Mouse (Mus musculus) liver, adult 2 months (tissue): ENCODE results near the gene Fam160a1. TPM values are rescaled to one million over a fixed set of nuclear protein-coding genes. Genes with fewer than 3 reads are reported as not detected.

Source experiments
- DNase-seq: peaks from one replicate; pipeline ENCODE4 v3.0.0-alpha.2; 2011; ENCODE audit warnings: low read depth, low spot score; ENCODE audit errors: extremely low read depth
- H3K27ac ChIP-seq: fragments of 200-500 bp; replicated peaks from 2 replicates; pipeline ENCODE4 v1.5.1; 2012; ENCODE audit warnings: low read depth, mild to moderate bottlenecking, control low read depth, inconsistent platforms, low read length; ENCODE audit not compliant: insufficient read depth
- H3K27me3 ChIP-seq: fragments of 200-500 bp; 2 replicates; pipeline ENCODE4 v1.6.1; 2012; ENCODE audit warnings: mild to moderate bottlenecking, moderate library complexity, low read length, inconsistent platforms; ENCODE audit not compliant: control insufficient read depth, insufficient read depth
- H3K36me3 ChIP-seq: fragments of 200-500 bp; 2 replicates; pipeline ENCODE4 v1.6.1; 2012; ENCODE audit warnings: low read length, inconsistent platforms; ENCODE audit not compliant: control insufficient read depth, insufficient read depth
- H3K4me1 ChIP-seq: fragments of 200-500 bp; 2 replicates; pipeline ENCODE4 v1.6.1; 2011; ENCODE audit warnings: low read length; ENCODE audit not compliant: control insufficient read depth, insufficient read depth
- H3K4me3 ChIP-seq: fragments of 200-500 bp; 2 replicates; pipeline ENCODE4 v1.5.1; 2011; ENCODE audit warnings: low read depth, mild to moderate bottlenecking, control low read depth, low read length, moderate library complexity; ENCODE audit not compliant: insufficient read depth
- H3K79me2 ChIP-seq: fragments of 200-500 bp; 2 replicates; pipeline ENCODE4 v1.6.1; 2012; ENCODE audit warnings: inconsistent platforms, mild to moderate bottlenecking, low read length, moderate library complexity; ENCODE audit not compliant: control insufficient read depth, insufficient read depth
- H3K9ac ChIP-seq: fragments of 200-500 bp; 2 replicates; pipeline ENCODE4 v1.6.1; 2012; ENCODE audit warnings: low read depth, mild to moderate bottlenecking, control low read depth, inconsistent platforms, low read length
- CTCF ChIP-seq: fragments of 200-500 bp; IDR thresholded peaks from 2 replicates; pipeline ENCODE4 v1.5.1; 2011; ENCODE audit warnings: low read depth, low read length, control low read depth
- POLR2A ChIP-seq: fragments of 200-500 bp; IDR thresholded peaks from 2 replicates; pipeline ENCODE4 v1.6.1; 2011; ENCODE audit warnings: low read length, control low read depth; ENCODE audit not compliant: insufficient read depth; ENCODE audit errors: extremely low read depth
- WGBS: fragments of 180-500 bp; shearing (Covaris S2); methylation state at CpG from one replicate; pipeline ENCODE4 v1.1.7; 2018; 5-methylcytosine and 5-hydroxymethylcytosine counted together
- polyA plus RNA-seq: library from polyadenylated mRNA; depleted of rRNA; stranded (reverse); fragments of >200 nt; gene quantifications from 2 replicates; pipeline ENCODE4 v1.2.3, GENCODE M21; 2012
- total RNA-seq: library from RNA; depleted of rRNA; stranded (reverse); fragments of >200 nt; gene quantifications from 2 replicates; pipeline ENCODE4 v1.2.3, GENCODE M21; 2014

The Fam160a1 gene
- total and polyA plus RNA-seq, 2 experiments: 1.8 to 4.7 TPM

DNA sequence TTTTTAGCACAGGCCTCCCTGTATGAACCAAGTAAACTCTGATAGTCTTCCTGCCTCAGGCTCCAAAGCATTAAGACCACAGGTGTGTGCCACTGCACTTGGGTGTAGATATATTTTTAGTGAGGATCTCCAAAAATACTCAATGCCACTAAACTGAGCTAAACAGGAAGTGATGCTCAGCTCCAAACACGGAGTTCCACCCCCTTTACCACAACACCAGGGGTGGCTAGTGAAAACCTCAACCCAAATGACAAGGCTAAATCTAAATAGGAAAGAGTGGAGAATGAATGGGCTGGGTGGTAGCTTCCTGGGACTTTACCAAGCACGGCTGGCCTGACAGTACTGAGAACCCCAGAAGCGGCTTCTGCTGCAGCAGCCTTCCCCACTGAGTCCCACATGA is 124.1 kb downstream of the Fam160a1 start:
- Histone ChIP-seq H3K36me3 (no peaks in the 10 kb centered on the region), H3K4me1 (no peaks in the 10 kb centered on the region), H3K27me3 (no peaks in the 10 kb centered on the region), H3K9ac (no peak overlapping the region), H3K79me2 (no peaks in the 10 kb centered on the region), H3K4me3 (no peak overlapping the region), H3K27ac (no peak overlapping the region)
- DNase-seq: no peak
- TF ChIP-seq POLR2A: no peak
- no peak for TF ChIP-seq CTCF
- 55% methylated on average over 3 of the region's 3 CpGs for WGBS

DNA sequence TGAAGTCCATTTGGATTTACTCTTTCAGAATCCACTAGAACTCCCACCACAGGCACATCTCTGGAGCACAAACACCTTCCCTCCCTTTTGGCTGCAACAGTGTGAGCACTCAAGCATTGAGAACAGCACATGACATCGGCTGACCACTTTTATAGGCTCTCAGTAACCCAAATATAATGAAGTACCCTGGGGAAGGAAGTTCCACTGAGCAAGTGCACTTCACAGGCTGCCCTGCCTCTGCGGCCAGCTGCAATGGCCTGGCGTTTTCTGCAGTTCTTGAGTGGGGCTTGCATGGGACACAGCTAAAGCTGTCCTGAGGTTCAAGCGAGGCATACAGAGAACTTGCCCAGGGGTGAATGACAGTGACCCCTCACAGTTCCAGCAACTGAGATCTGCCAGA is 126.0 kb downstream of the Fam160a1 start:
- H3K27ac ChIP-seq: no peak overlapping the region
- TF ChIP-seq CTCF (no peak), POLR2A (no peak)
- H3K79me2 ChIP-seq: no peaks in the 10 kb centered on the region
- no peaks in the 10 kb centered on the region for H3K27me3 ChIP-seq
- H3K4me3 ChIP-seq: no peak overlapping the region
- peaks cover 3% of the 10 kb centered on the region; the same call in 1 of the 2 replicates for H3K36me3 ChIP-seq
- H3K9ac ChIP-seq: no peak overlapping the region
- WGBS: 91% methylated on average over 4 of the region's 4 CpGs
- no peak for DNase-seq
- H3K4me1 ChIP-seq: no peaks in the 10 kb centered on the region

DNA sequence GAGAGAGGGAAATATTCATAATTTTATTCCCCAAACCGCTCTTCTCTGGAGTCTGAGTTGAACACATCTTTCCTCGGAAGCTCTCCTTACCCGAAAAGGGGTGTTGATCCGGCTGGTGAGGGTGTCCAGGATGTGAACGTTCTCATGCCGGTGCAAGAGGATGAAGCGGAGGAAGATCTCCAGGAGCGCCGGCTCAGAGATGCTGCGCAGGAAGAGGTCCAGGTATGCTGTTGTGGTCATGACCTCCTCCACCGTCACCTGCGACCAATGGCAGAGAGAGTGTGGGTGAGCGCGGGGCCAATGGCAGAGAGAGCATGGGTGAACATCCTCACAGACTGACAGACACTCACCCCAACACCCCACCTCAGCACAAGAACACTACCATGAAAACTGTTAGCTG is 128.8 kb downstream of the Fam160a1 start:
- H3K27ac ChIP-seq: no peak overlapping the region
- H3K4me3 ChIP-seq: no peak overlapping the region
- peaks cover 3% of the 10 kb centered on the region; the same call in 1 of the 2 replicates for H3K36me3 ChIP-seq
- H3K27me3 ChIP-seq: no peaks in the 10 kb centered on the region
- H3K4me1 ChIP-seq: no peaks in the 10 kb centered on the region
- no peak overlapping the region for H3K9ac ChIP-seq
- no peak for DNase-seq
- TF ChIP-seq CTCF: no peak
- TF ChIP-seq POLR2A: no peak
- H3K79me2 ChIP-seq: no peaks in the 10 kb centered on the region
- 94% methylated on average over 14 of the region's 14 CpGs for WGBS

DNA sequence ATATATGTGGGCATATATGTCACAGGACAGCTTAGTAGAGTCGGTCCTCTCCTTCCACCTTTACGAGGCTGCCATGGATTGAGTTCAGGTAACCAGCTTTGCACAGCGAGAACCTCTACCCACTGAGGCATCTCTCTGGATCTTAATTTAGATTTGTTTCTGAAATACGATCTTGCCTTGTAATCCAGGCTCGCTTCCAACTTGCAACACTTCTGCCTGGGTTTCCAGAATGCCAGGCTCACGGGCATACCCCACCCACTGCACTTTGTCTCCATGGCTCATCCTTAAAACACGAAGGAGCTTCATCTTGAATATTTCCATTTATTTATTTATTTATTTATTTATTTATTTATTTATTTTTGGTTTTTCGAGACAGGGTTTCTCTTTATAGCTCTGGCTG is 131.8 kb downstream of the Fam160a1 start:
- TF ChIP-seq POLR2A (no peak), CTCF (no peak)
- DNase-seq: no peak
- Histone ChIP-seq H3K4me3 (no peak overlapping the region), H3K27ac (no peak overlapping the region), H3K79me2 (no peaks in the 10 kb centered on the region), H3K9ac (no peak overlapping the region), H3K27me3 (no peaks in the 10 kb centered on the region), H3K36me3 (peaks cover 3% of the 10 kb centered on the region; the same call in 1 of the 2 replicates), H3K4me1 (no peaks in the 10 kb centered on the region)
- WGBS: 90% methylated on average over 8 of the region's 8 CpGs

DNA sequence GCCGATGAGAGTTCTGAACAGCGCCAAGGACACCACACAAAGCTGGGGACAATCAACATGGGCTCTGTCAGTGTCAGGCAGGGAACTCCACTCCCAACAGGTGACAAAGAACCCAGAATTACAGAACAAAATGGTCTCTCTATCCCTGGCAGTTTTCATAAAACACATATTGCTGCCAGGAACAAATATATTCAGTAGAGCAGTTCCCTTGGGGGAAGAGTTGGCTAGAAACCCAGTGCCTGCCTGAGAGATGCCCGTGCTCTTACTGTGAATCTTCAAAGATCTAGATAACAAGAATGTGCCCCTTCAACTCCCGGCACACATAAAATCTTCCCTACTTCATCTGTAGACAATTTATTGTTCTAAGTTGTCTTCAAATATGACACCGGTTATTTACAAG is 133.5 kb downstream of the Fam160a1 start:
- WGBS: 94% methylated on average over 5 of the region's 5 CpGs
- no peak overlapping the region for H3K4me3 ChIP-seq
- no peak overlapping the region for H3K27ac ChIP-seq
- no peak for TF ChIP-seq POLR2A
- no peak for TF ChIP-seq CTCF
- H3K4me1 ChIP-seq: no peaks in the 10 kb centered on the region
- no peaks in the 10 kb centered on the region for H3K27me3 ChIP-seq
- peaks cover 3% of the 10 kb centered on the region; the same call in 1 of the 2 replicates for H3K36me3 ChIP-seq
- no peaks in the 10 kb centered on the region for H3K79me2 ChIP-seq
- H3K9ac ChIP-seq: no peak overlapping the region
- no peak for DNase-seq

DNA sequence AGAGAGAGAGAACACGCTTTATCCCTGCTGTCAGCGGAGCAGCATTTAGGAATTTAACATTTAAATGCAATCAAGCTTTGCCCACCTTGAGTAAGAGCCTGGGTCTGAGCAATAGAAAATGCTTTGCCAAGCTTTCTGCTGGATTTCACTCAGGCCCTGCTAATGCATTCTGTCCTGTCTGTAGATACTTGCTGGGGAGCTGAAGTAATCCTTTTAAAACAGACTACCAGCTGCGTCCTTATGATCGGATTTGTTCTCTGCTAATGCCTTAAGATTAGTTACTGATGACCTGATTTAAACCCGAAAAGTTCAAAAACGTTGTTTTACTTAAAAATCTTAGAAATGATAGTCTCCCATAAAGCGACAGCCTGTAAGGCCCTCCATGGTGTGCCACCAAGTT is 136.0 kb downstream of the Fam160a1 start:
- H3K79me2 ChIP-seq: no peaks in the 10 kb centered on the region
- no peaks in the 10 kb centered on the region for H3K27me3 ChIP-seq
- no peaks in the 10 kb centered on the region for H3K36me3 ChIP-seq
- no peak overlapping the region for H3K27ac ChIP-seq
- 90% methylated on average over 7 of the region's 7 CpGs for WGBS
- no peak overlapping the region for H3K4me3 ChIP-seq
- no peak for DNase-seq
- H3K9ac ChIP-seq: no peak overlapping the region
- H3K4me1 ChIP-seq: no peaks in the 10 kb centered on the region
- TF ChIP-seq CTCF (no peak), POLR2A (no peak)
